Mouse (Mus musculus) liver, adult (tissue): ENCODE data around the gene Gm9733.

Source experiments
- GATA4 ChIP-seq: IDR thresholded peaks from 2 replicates; pipeline ENCODE4 v1.6.1; 2014; ENCODE audit warnings: mild to moderate bottlenecking, low read length; ENCODE audit not compliant: insufficient replicate concordance

Gm9733 gene

DNA sequence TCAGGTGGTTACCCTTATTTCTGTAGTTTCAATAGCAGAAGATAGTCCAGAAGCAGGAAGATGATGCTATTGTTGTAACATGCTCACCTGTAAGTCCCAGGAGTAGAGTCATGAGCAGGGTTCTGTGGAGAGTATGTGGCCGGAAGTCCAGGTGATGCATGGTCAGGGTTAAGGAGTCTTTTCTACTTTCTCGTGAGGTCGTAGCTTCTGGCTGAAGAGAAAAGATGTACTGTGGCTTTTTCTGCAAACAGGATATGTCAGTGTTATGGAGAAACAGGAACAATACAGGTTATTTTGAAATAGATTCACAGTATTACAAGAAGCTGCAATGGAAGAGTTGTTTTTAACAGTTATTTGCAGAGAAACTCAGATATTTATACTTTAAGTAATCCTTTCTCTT, at the start of gene Gm9733:
Gene Gm9733, minus strand, starts transcription at position 240 of the 400 bp plus-strand sequence.
- no peak for TF ChIP-seq GATA4

DNA sequence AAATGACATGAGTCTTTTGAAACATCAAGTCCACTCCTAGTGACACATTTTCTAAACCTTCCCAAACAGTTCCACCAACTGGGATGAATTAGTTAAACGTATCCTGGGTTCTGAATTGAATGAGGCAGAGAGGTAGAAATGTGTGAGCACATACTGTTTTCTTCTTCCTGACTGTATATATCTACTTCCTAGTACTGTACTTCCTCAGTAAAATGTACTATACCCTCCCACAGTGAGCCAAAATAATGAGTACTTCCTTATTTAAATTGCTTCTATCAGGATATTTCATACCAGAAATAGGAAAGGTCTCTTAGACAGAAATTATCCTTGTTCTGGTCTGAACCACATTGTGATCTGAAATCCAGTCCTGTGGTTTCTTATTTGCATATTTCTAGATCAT, 8.2 kb upstream of the Gm9733 start:
- no peak for TF ChIP-seq GATA4

DNA sequence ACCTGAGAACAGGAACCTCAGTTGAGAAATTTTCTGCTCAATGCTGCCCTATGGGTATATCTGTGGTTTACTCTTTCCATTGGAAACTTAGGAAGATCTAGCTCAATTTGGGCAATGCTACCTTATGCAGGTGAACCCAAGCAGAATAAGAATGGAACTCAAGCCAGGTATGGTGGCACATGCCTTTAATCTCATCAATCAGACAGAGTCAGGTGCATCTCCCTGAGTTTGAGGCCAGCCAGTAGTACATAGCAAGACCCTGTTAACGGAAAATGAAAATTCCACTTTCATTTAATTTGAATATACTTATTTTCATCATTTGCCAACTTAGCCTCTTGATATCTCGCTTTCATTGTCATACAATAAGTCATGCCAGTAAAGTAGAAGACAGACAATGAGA, 2.1 kb upstream of the Gm9733 start:
- TF ChIP-seq GATA4 = no peak

DNA sequence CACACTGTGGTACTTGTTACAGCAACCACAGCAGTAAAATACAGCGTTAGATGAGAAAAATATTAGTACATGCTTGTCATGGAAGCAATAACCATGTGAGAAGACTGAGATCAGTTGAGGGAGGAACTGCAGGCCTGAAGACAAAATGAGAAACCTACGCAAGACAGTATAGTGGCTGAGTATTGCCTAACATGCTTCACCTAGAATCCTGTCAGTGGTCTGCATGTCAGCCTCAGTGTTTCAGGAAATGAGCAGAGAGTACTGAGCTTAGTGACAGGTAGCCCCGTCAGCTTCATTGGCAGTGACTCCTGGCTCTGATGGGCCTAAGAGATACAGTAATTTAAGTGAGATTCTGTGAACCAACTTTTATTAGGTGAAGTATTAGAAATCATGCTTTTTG, 557 bp downstream of the Gm9733 start:
- TF ChIP-seq GATA4 = no peak

DNA sequence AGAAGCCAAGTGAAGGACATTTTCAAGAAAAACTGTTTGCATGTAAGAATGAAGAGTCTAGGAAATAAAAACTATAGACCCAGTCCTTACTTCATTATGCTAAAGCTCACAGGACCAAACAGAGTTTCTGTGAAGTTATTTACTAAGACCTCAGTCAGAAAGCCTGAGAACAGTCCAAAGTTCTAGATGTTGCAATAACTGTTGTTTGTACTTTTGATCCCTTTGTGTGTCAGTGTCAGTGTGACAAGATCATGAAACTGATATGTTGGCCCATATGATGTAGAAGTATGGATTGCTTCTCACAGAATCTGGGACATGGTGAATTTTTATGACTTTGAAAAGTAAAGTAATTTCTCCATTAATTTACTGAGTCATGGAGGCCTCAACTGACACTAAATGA, 2.6 kb downstream of the Gm9733 start:
- no peak for TF ChIP-seq GATA4

- no peak for TF ChIP-seq GATA4
Measured at GRCm38 (mm10) chr3:15284424-15285328, 47.4 kb downstream of the Gm9733 start.

GRCm38 (mm10) chr3:15275899-15276526, 56.1 kb downstream of the Gm9733 start:
- TF ChIP-seq GATA4 = no peak

- TF ChIP-seq GATA4 = no peak
Measured at GRCm38 (mm10) chr3:15264450-15264849, 67.7 kb downstream of the Gm9733 start.

DNA sequence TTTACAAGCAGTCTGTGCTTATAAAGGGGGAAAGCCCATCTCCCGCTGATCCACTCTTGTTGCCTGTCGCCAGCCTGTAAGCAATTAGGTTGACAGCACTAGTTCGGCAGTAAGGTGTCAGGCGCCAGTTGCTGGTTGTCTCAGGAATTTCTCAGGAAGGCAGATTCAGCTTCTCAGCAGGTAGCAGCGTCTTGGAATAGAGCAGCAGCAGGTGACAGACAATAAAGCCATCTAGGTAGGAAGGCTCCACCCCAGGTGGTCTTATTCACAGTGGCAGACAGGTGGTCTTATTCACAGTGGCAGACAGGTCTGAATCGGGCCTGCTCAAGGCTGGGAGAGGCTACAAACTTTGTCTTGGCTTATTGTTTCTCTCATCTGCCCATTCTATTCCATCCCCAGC, 76.4 kb downstream of the Gm9733 start:
- no peak for TF ChIP-seq GATA4
